Mouse (Mus musculus) kidney, adult 10 weeks (tissue): ENCODE data around the gene Gm45713. TPM values are rescaled to one million over a fixed set of nuclear protein-coding genes. Genes with fewer than 3 reads are reported as not detected.

Experiments used
- polyA plus RNA-seq: library from polyadenylated mRNA; stranded (reverse); fragments of 350-450 nt; fragmentation: Illumina TruSeq; extraction: RNeasy Lipid Tissue Mini Kit (QIAGEN cat#74804); gene quantifications from one replicate; pipeline ENCODE4 v1.2.3, GENCODE M21; 2014; ENCODE audit warnings: low read depth, low replicate concordance

Gene Gm45713
- not detected for polyA plus RNA-seq

DNA sequence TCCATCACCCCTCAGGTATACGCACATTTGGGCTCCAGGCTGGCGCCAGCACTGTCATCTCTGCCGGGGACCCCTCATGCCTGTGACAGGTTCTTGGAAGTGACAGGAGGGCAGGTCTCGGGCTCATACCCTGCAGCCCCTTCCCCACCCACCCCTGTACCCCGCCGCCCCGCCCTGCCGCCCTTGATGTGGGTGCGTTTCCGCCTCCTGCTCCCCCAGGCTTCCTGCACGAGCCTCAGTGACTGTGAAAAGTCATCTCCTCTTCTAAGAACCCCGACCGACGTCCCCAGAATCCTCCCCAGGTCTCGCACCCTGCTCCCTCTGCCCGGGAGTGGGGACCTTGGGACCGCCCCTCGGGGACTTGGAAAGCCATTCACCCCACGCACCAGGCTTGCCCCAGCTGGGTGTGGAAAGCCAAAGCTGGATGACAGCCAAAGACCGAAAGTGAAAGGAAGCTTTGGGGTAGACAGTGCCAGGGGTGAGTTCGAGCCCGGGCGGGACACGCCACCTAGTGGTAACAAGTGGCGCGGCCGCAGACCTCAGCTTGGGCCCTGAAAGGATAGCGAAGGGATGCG lies at the start of gene Gm45713, which contains the start of gene Flt3l:
Gene Gm45713 (minus strand): TSS at position 239 of the 575 bp plus-strand sequence.
Gene Flt3l (minus strand): TSS at position 440 of the 575 bp plus-strand sequence.

DNA sequence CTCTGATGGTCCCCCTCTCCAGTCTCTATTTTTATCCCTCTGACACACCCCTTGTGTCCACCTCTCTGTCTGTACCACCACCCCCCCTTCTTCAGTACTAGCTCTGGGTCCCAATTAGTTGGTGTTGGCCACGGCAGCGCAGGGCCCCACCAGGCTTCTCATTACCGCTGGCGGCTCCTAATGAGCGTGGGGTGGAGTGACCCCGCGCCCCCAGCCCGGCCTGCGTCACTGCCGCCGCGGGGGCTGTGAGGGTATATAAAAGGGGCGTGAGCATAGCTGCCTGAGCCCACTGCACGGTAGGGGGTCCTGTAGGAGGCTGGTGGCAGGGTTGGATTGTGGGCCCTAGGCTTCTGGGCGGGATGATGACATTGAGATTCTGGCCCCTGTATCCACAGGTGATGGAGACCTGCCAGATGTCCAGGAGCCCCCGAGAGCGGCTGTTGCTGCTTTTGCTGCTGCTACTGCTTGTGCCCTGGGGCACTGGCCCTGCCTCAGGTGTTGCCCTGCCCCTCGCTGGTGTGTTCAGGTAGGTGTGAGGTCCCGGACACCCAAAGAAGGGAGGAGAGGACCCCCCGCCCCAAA lies 45.0 kb upstream of the Gm45713 start, which contains the start of gene Pth2:
Gene Pth2 (plus strand): TSS at position 100 of the 582 bp plus-strand sequence.

DNA sequence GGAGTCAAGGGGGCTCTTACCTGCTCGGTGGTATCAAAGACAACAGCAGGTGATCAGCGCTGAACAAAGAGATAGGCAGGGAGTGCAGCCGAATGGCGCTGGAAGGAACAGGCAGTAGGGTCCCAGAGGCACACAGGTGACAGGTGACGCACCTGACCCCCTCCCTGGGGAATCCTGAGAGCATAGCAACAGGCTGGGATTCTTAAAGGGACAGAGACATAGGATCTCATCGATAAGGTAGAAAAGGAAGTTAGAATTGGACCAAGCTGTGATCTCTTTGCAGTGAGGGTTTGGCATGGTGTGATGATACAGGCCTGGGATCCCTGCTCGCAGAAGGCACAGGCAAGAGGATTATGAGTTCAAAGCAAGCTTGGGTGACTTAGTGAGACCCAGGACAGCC lies 43.4 kb upstream of the Gm45713 start, which contains the start of gene Gfy:
Gene Gfy (minus strand): TSS at position 101 of the 400 bp plus-strand sequence.

DNA sequence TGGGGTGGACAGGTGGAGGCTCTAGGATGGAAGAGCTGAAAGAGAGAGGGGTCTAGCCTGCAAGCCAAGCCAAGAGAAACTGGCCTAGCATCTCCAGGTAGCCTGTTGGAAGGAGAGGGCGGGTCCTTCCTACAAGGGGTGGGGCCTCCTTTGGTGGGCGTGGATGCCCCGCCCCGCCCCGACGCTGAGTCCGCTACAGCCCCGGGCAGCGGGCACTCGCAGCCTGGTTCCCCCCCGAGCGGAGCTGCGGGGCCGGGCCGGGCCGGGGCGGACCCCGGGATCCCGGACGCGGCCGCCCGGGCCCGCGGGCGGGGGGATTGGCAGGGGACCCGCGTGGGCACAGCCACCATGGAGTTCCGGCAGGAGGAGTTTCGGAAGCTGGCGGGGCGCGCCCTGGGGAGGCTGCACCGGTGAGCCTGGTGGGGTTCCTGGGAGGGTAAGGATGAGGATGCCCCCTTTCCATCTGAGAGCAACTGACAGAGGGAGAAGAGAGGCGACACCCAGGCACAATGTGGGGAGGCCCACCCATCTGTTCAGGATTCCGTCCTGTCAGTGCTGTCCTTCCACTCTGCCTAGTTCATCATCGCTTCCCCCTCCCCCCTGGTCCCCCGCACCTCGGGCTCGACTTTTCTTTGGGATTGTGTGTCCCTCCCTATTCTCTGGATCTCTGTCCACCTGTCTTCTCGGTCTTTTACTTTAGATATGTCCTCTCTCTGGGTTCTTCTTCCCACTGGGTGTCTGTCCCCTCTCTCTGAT lies 27.9 kb upstream of the Gm45713 start, which contains the start of gene Slc17a7:
Gene Slc17a7 (plus strand): TSS at position 215 of the 756 bp plus-strand sequence.

DNA sequence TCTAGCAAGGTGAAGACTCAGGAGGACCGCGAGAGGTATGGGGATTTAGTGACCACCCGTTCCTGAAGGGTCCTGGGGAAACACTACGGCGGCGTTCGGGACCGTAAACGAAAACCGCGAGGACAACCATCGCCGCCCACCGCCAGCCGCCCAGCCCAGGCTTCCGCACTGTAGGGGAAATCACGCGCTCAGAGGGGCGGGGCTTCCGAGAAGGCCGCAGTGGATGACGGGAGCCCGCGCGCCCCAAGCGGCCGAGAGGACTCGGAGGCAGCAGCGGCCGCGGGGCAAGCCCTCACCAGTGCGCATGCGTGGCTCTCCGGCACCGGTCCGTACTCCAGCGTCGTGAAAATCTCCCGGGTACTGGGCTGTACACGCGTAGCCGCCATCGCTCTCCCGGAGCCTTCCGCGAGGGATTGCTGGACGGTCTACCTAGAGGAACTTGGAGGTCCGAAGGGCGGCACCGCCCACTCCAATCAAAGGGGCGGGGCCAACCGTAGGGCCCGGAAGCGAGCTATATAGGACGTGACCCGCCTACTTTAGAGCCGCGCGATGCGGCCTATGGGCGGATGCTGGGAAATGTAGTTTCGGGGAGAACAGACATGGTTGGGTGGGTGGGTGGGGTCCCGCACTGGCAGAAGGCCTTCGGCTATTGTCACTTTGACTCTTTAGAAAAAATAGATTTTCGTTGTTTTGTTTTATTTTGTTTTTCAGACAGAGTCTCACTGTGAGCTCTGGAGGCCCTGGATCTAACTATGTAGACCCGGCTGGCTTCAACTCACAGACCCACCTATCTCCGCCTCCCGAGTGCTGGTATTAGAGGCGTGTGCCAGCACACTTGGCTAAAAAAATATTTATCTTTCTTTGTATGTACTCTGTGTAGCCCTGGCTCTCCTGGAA lies 18.3 kb upstream of the Gm45713 start, which contains the start of the genes Pih1d1 and Aldh16a1:
Gene Pih1d1 (plus strand): TSS at position 208 of the 897 bp plus-strand sequence.
Gene Aldh16a1 (minus strand): TSS at position 489 of the 897 bp plus-strand sequence.

DNA sequence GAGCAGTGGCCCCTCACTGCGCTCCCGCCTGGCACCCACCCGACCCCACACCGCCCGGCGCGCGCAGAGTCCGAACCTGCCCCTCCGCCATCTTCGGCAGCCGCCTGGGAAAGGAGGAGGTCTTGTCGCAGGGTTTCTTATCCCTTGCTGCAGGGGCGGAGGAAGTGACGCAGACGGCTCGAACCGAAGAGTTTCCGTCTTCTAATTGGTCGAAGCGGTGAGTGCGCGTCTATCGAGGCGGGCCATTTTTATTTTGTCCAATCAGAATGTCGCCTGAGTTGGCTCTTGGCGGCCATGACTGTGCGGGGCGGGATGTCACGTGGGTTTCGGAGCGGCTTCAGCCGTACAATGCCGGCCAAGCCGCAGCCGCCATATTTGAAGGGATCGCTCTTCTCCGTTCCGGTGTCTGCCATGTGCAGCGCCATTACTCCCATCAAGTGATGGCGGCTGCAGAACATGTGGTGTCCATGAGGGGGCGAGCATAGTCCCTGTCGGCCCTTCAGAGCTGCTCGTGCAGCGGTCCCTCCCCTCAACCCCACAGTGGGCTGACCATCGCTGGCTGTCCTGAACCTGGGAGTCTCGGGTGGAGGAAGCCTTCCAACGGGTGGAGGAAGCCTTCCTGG lies 7.3 kb downstream of the Gm45713 start, which contains the start of gene Rpl13a:
Gene Rpl13a (minus strand): TSS at position 138 of the 623 bp plus-strand sequence.

DNA sequence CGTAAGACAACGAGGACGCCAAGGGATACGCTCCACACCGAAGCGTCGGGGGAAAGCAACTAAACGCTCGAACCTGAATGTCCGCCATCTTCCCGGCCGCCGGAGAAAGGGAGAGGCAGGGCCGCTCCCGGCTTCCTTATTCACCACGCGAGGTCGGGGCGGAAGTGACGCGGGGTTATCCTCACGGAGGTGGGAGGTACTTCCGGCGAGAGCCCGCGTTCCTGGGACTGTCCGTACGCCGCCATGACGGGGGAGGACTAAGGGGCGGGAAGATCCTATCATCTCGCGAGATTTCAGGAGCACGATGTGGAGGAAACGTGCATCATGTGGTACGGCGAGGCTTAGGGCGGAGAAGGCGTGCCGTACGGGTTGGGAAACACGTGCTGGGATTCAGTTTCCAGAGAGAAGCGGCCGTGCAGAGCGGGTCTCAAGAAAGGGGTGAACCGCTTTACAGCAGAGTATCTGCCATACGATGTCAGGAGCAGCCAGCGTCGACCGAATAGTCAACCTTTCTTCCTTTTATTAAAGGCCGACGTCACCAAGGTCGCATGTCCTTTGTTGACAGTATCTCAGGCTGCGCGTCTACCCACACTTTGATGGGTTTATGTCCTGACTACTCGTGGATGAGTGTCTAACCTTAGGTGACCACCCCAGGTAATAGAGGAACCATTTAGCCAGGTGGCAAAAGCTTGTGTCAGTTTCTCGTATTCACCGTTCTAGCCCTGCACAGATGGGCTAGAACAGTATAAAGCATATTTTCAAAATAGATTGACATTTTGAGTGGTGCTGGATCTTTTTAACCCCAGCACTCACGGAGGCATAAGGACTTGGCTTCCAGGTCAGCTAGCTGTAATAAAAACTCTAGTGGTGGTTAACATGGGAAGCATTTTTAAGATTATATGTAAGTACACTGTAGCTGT lies 11.5 kb downstream of the Gm45713 start, which contains the start of gene Rps11:
Gene Rps11 (minus strand): TSS at position 216 of the 920 bp plus-strand sequence.

DNA sequence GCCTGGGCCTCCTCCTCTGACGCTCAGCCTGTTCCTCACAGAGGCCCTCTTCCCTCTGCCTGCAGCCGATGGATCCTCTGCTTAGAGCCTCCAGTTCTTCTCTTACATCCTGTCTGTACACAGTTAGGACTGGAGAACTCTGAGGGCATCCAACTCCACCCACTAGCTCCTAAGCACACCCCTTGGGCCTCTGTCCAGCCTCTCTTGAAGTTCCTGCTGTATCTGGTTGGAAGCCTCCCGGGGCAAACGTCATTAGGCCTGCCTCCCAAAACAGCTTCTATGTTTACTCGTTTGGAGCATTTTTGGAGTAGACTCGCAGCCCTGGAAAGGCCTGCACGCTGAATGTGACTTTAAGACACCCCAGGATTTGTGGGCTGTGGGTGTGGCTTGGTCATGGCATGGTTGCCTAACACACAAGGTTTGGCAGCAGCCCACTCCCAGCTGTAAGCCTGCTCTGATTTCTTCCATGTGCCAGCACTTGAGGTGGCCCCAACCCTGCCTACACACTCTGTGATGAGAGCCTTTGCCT lies 32.3 kb downstream of the Gm45713 start, which contains the start of gene Fcgrt:
Gene Fcgrt (minus strand): TSS at position 200 of the 529 bp plus-strand sequence.

DNA sequence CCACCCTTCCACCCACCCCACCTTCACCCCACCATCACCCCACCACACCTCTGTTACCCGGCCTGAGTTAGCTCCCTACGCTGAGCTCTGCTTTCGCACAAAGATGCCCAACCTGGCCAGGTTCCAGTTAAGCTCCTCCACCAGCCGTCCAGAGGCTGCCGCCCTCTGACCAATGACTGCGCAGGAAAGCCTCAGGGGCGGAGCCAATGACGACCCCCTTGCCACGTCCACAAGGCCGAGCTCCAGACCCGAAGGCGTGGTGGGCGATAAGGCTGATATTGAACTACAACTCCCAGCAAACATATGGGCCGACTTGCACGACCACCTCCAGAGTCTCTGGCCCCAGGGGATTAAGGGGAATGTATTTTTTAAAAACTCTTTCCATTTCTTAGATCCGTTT lies 44.0 kb downstream of the Gm45713 start, which contains the start of gene Rcn3:
Gene Rcn3 (minus strand): TSS at position 174 of the 400 bp plus-strand sequence.

Other genes starting within 250 kb of the Gm45713 start
- gene Med25, start 243.5 kb downstream of the Gm45713 start, polyA plus RNA-seq = 1.4 TPM
- gene Fuz, start 240.2 kb downstream of the Gm45713 start, polyA plus RNA-seq = 5.7 TPM
- 25.2 TPM for gene Ap2a1, start 206.7 kb downstream of the Gm45713 start, polyA plus RNA-seq
- gene Tsks, start 193.0 kb downstream of the Gm45713 start, polyA plus RNA-seq = not detected
- not detected for gene Cpt1c, start 161.4 kb downstream of the Gm45713 start, polyA plus RNA-seq
- gene Prmt1, start 149.7 kb downstream of the Gm45713 start, polyA plus RNA-seq = 5.7 TPM
- gene Irf3, start 138.6 kb downstream of the Gm45713 start, polyA plus RNA-seq = 12.8 TPM
- not detected for gene Bcl2l12, start 137.5 kb downstream of the Gm45713 start, polyA plus RNA-seq
- gene Scaf1, start 119.9 kb downstream of the Gm45713 start, polyA plus RNA-seq = 2.1 TPM
- gene Rras, start 118.3 kb downstream of the Gm45713 start, polyA plus RNA-seq = 2.3 TPM
- 0.12 TPM for gene Prr12, start 83.3 kb downstream of the Gm45713 start, polyA plus RNA-seq
- 4.2 TPM for gene Nosip, start 73.8 kb downstream of the Gm45713 start, polyA plus RNA-seq
- gene Prrg2, start 73.6 kb downstream of the Gm45713 start, polyA plus RNA-seq = 1.7 TPM
- not detected for gene Rcn3, start 44.0 kb downstream of the Gm45713 start, polyA plus RNA-seq
- gene Fcgrt, start 32.4 kb downstream of the Gm45713 start, polyA plus RNA-seq = 17.1 TPM
- 257 TPM for gene Rps11, start 11.8 kb downstream of the Gm45713 start, polyA plus RNA-seq
- 320 TPM for gene Rpl13a, start 7.5 kb downstream of the Gm45713 start, polyA plus RNA-seq
- gene Flt3l, start 201 bp upstream of the Gm45713 start, polyA plus RNA-seq = 6.0 TPM
- not detected for gene Pih1d1, start 18.1 kb upstream of the Gm45713 start, polyA plus RNA-seq
- 2.0 TPM for gene Aldh16a1, start 18.4 kb upstream of the Gm45713 start, polyA plus RNA-seq
- gene Slc17a7, start 27.7 kb upstream of the Gm45713 start, polyA plus RNA-seq = not detected
- not detected for gene Gfy, start 43.3 kb upstream of the Gm45713 start, polyA plus RNA-seq
- gene Pth2, start 44.8 kb upstream of the Gm45713 start, polyA plus RNA-seq = not detected
- not detected for gene Ccdc155, start 68.7 kb upstream of the Gm45713 start, polyA plus RNA-seq
- not detected for gene Dkkl1, start 75.9 kb upstream of the Gm45713 start, polyA plus RNA-seq
- 0.44 TPM for gene Tead2, start 79.5 kb upstream of the Gm45713 start, polyA plus RNA-seq
- not detected for gene Cd37, start 102.9 kb upstream of the Gm45713 start, polyA plus RNA-seq
- gene Slc6a16, start 104.9 kb upstream of the Gm45713 start, polyA plus RNA-seq = not detected
- gene Slc6a21, start 141.3 kb upstream of the Gm45713 start, polyA plus RNA-seq = not detected
- 0.24 TPM for gene Trpm4, start 197.5 kb upstream of the Gm45713 start, polyA plus RNA-seq
- not detected for gene Hrc, start 199.1 kb upstream of the Gm45713 start, polyA plus RNA-seq
- gene Ppfia3, start 230.8 kb upstream of the Gm45713 start, polyA plus RNA-seq = not detected
- gene Lin7b, start 234.4 kb upstream of the Gm45713 start, polyA plus RNA-seq = not detected